Mouse (Mus musculus): ENCODE results near the gene Frmd4b.
"Not testable (repeated sequence)": the region's sequence is repeated elsewhere in the genome, so short reads cannot be mapped to it uniquely, and the experiment has no call there.

Gene Frmd4b

GRCm38 (mm10) chr6:97265240-97265639 lies 352.1 kb downstream of the Frmd4b start:
- DNase-seq (ENCODE audit: extremely low spot score) = no peak

GRCm38 (mm10) chr6:97263750-97264149 lies 353.6 kb downstream of the Frmd4b start:
- DNase-seq (ENCODE audit: extremely low spot score) = not testable (repeated sequence)

- DNase-seq (ENCODE audit: extremely low spot score) = no peak
These were observed 355.1 kb downstream of the Frmd4b start for GRCm38 (mm10) chr6:97262229-97262628.

GRCm38 (mm10) chr6:97259926-97260325 lies 357.4 kb downstream of the Frmd4b start:
- DNase-seq (ENCODE audit: extremely low spot score) = not testable (repeated sequence)

- DNase-seq (ENCODE audit: extremely low spot score) = no peak
These were observed 358.9 kb downstream of the Frmd4b start for GRCm38 (mm10) chr6:97258489-97258888.

- no peak for DNase-seq (ENCODE audit: extremely low spot score)
These were observed 364.6 kb downstream of the Frmd4b start, which contains the start of gene Lmod3 for GRCm38 (mm10) chr6:97252711-97253221. Lmod3 (minus strand) TSS chr6:97252759.

- DNase-seq (ENCODE audit: extremely low spot score) = no peak
These were observed 365.3 kb downstream of the Frmd4b start for GRCm38 (mm10) chr6:97252086-97252485.

- peak; percentile 32 for DNase-seq (ENCODE audit: extremely low spot score)
These were observed 366.4 kb downstream of the Frmd4b start for GRCm38 (mm10) chr6:97250966-97251365.

- no peak for DNase-seq (ENCODE audit: extremely low spot score)
These were observed 372.1 kb downstream of the Frmd4b start for GRCm38 (mm10) chr6:97245200-97245599.

- DNase-seq (ENCODE audit: extremely low spot score) = no peak
These were observed 374.8 kb downstream of the Frmd4b start for GRCm38 (mm10) chr6:97242522-97242921.

- no peak for DNase-seq (ENCODE audit: extremely low spot score)
These were observed 377.2 kb downstream of the Frmd4b start for GRCm38 (mm10) chr6:97240092-97240491.

- DNase-seq (ENCODE audit: extremely low spot score) = no peak
These were observed 378.0 kb downstream of the Frmd4b start for GRCm38 (mm10) chr6:97239360-97239759.
